Mouse (Mus musculus): ENCODE results near the gene Wdr38. TPM values are rescaled to one million over a fixed set of nuclear protein-coding genes. Genes with fewer than 3 reads are reported as not detected.

The Wdr38 gene
- polyA plus RNA-seq, 1 experiment from 2014 or later, result 0.78 TPM

DNA sequence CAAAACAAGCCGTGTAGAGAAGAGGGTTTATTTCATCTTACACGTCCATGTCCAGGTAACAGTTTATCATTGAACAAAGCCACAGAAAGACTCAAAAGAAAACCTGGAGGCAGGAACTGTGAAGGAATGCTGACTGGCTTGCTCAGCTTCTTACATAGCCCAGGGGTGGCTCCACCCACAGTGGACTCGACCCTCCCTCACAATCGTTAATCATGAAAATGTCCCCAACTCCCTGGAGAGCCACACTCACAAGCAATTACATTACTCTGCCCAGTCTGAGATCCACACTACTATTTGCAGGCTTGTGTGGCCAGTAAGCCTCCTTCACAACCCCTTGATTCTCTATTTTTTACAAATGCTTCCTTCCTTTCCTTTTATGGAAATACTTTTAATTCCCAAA, 33.1 kb upstream of the Wdr38 start:
- Histone ChIP-seq H3K4me2 (replicated peaks; ENCODE audit: low read depth) (no peak overlapping the region), H3K4me1 (replicated peaks; ENCODE audit: control insufficient read depth, insufficient read depth, low read length) (no peaks in the 10 kb centered on the region), H3K27me3 (replicated peaks; ENCODE audit: control insufficient read depth, insufficient read depth, low read length) (no peaks in the 10 kb centered on the region), H3K9ac (ENCODE audit: low read depth, low read length) (no peak overlapping the region), H3K27ac (ENCODE audit: low read depth, low read length) (no peak overlapping the region), H3K9me3 (ENCODE audit: control insufficient read depth) (no peaks in the 10 kb centered on the region), H3K4me3 (ENCODE audit: low read depth, low read length) (no peak overlapping the region), H3K36me3 (ENCODE audit: control insufficient read depth, insufficient read depth) (no peaks in the 10 kb centered on the region)
- 24% methylated on average over 4 of the region's 4 CpGs for WGBS
- no peak for TF ChIP-seq CTCF (IDR thresholded peaks at IDR 0.05; ENCODE audit: low read depth)
- ATAC-seq, result no peak

GRCm38 (mm10) chr2:38969650-38970049, 27.6 kb upstream of the Wdr38 start:
- Histone ChIP-seq H3K9me3 (ENCODE audit: control insufficient read depth) (no peaks in the 10 kb centered on the region), H3K4me1 (replicated peaks; ENCODE audit: control insufficient read depth, insufficient read depth, low read length) (no peaks in the 10 kb centered on the region), H3K27me3 (replicated peaks; ENCODE audit: control insufficient read depth, insufficient read depth, low read length) (no peaks in the 10 kb centered on the region), H3K4me2 (replicated peaks; ENCODE audit: low read depth) (no peak overlapping the region), H3K36me3 (ENCODE audit: control insufficient read depth, insufficient read depth) (no peaks in the 10 kb centered on the region), H3K4me3 (ENCODE audit: low read depth, low read length) (no peak overlapping the region), H3K27ac (ENCODE audit: low read depth, low read length) (no peak overlapping the region), H3K9ac (ENCODE audit: low read depth, low read length) (no peak overlapping the region)
- 73% methylated on average over 2 of the region's 2 CpGs for WGBS
- TF ChIP-seq CTCF (IDR thresholded peaks at IDR 0.05; ENCODE audit: low read depth), result no peak
- ATAC-seq, result no peak

DNA sequence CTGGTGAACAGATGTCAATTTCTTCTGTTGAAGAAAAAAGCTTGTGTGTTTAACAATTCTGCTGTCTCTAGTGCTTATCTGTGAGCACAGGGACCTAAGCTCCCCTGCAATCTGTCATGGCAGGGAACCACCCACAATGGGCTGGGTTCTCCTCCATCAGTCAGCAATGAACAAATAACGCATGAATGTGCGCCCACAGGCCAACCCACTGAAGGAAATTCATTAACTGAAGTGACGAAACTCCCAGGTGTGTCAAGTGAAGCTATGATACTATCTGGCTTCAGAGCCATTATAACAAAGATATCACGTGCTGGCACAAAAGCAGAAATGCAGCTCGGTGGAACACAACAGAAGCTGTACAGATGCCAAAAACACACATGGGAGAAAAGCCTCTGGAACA, 27.2 kb upstream of the Wdr38 start:
- ATAC-seq, result peak; percentile 73
- H3K9ac ChIP-seq (ENCODE audit: low read depth, low read length), result no peak overlapping the region
- H3K4me2 ChIP-seq (replicated peaks; ENCODE audit: low read depth), result no peak overlapping the region
- 33% methylated on average over 5 of the region's 5 CpGs for WGBS
- TF ChIP-seq CTCF (IDR thresholded peaks at IDR 0.05; ENCODE audit: low read depth), result no peak
- H3K4me1 ChIP-seq (replicated peaks; ENCODE audit: control insufficient read depth, insufficient read depth, low read length), result no peaks in the 10 kb centered on the region
- H3K4me3 ChIP-seq (ENCODE audit: low read depth, low read length), result no peak overlapping the region
- H3K27ac ChIP-seq (ENCODE audit: low read depth, low read length), result no peak overlapping the region
- H3K9me3 ChIP-seq (ENCODE audit: control insufficient read depth), result no peaks in the 10 kb centered on the region
- H3K27me3 ChIP-seq (replicated peaks; ENCODE audit: control insufficient read depth, insufficient read depth, low read length), result no peaks in the 10 kb centered on the region
- H3K36me3 ChIP-seq (ENCODE audit: control insufficient read depth, insufficient read depth), result no peaks in the 10 kb centered on the region

DNA sequence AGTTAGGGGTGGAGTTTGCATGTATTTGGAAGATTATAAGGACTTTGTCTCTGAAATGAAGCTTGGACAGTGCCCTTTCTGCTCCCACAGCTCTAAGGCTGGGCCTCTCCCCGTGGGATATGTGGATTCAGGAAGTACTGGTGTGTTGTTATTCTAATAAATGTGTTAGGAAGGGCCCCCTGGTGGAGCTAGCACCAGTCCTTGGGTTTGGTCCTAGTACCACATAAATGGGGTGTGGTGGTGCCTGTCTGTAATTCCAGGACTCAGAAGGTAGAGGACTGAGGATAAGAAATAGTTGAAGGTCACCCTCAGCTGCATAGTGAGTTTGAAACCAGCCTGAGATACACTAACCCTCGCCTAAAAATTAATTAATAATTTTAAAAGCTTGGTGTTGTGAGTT, 24.1 kb upstream of the Wdr38 start:
- no peaks in the 10 kb centered on the region for H3K27me3 ChIP-seq (replicated peaks; ENCODE audit: control insufficient read depth, insufficient read depth, low read length)
- H3K9ac ChIP-seq (ENCODE audit: low read depth, low read length), result no peak overlapping the region
- H3K27ac ChIP-seq (ENCODE audit: low read depth, low read length), result no peak overlapping the region
- H3K4me3 ChIP-seq (ENCODE audit: low read depth, low read length), result no peak overlapping the region
- ATAC-seq, result peak; percentile 29; the same call in 1 of the 2 replicates
- peak; percentile 40; the same call in 1 of the 2 replicates for TF ChIP-seq CTCF (IDR thresholded peaks at IDR 0.05; ENCODE audit: low read depth)
- H3K4me2 ChIP-seq (replicated peaks; ENCODE audit: low read depth), result no peak overlapping the region
- no peaks in the 10 kb centered on the region for H3K4me1 ChIP-seq (replicated peaks; ENCODE audit: control insufficient read depth, insufficient read depth, low read length)
- no peaks in the 10 kb centered on the region for H3K9me3 ChIP-seq (ENCODE audit: control insufficient read depth)
- WGBS, result 29% methylated on average over 2 of the region's 2 CpGs
- H3K36me3 ChIP-seq (ENCODE audit: control insufficient read depth, insufficient read depth), result no peaks in the 10 kb centered on the region

DNA sequence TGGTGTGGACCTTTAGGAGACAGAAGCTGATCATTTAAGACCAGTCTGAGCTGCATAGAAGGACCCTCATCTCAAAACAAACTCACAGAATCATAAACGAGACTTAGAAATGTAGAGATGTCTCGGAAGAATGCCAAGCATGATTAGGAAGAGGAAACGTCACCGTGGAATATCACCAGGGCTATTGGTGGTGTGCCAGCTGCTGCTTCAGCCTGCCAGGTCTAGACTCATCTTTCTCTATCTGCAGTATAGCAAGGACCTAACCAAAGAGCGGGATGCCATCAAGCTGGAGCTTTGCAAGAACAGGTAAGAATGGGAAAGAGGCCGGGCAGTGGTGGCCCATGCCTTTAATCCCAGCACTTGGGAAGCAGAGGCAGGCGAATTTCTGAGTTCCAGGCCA, 23.6 kb upstream of the Wdr38 start:
- no peaks in the 10 kb centered on the region for H3K4me1 ChIP-seq (replicated peaks; ENCODE audit: control insufficient read depth, insufficient read depth, low read length)
- H3K27ac ChIP-seq (ENCODE audit: low read depth, low read length), result no peak overlapping the region
- no peak overlapping the region for H3K4me2 ChIP-seq (replicated peaks; ENCODE audit: low read depth)
- WGBS, result 70% methylated on average over 7 of the region's 7 CpGs
- no peak overlapping the region for H3K9ac ChIP-seq (ENCODE audit: low read depth, low read length)
- no peak overlapping the region for H3K4me3 ChIP-seq (ENCODE audit: low read depth, low read length)
- no peaks in the 10 kb centered on the region for H3K36me3 ChIP-seq (ENCODE audit: control insufficient read depth, insufficient read depth)
- H3K27me3 ChIP-seq (replicated peaks; ENCODE audit: control insufficient read depth, insufficient read depth, low read length), result no peaks in the 10 kb centered on the region
- TF ChIP-seq CTCF (IDR thresholded peaks at IDR 0.05; ENCODE audit: low read depth), result no peak
- no peaks in the 10 kb centered on the region for H3K9me3 ChIP-seq (ENCODE audit: control insufficient read depth)
- no peak for ATAC-seq

DNA sequence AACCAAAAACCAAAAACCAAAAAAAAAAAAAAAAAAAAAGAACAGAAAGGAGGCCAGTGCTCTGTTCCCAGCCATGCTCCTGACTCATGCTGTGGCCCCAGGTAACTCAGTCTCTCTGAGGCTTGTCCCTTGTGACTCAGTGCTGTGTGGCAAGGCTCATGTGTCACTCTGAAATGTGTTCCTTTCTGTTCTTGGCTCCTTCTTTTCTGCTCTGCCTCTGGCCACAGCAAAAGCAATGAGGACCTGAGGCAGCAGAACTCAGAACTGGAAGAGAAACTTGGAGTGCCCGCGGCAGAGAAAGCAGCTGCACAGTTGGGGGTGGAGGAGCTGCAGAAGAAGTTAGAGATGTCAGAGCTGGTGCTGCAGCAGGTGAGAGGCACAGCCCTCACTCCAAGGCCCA, 23.1 kb upstream of the Wdr38 start:
- Histone ChIP-seq H3K27ac (ENCODE audit: low read depth, low read length) (no peak overlapping the region), H3K27me3 (replicated peaks; ENCODE audit: control insufficient read depth, insufficient read depth, low read length) (no peaks in the 10 kb centered on the region), H3K4me1 (replicated peaks; ENCODE audit: control insufficient read depth, insufficient read depth, low read length) (no peaks in the 10 kb centered on the region), H3K4me3 (ENCODE audit: low read depth, low read length) (no peak overlapping the region), H3K9ac (ENCODE audit: low read depth, low read length) (no peak overlapping the region), H3K9me3 (ENCODE audit: control insufficient read depth) (no peaks in the 10 kb centered on the region), H3K4me2 (replicated peaks; ENCODE audit: low read depth) (no peak overlapping the region), H3K36me3 (ENCODE audit: control insufficient read depth, insufficient read depth) (no peaks in the 10 kb centered on the region)
- 62% methylated on average over 2 of the region's 2 CpGs for WGBS
- ATAC-seq, result no peak
- TF ChIP-seq CTCF (IDR thresholded peaks at IDR 0.05; ENCODE audit: low read depth), result no peak

DNA sequence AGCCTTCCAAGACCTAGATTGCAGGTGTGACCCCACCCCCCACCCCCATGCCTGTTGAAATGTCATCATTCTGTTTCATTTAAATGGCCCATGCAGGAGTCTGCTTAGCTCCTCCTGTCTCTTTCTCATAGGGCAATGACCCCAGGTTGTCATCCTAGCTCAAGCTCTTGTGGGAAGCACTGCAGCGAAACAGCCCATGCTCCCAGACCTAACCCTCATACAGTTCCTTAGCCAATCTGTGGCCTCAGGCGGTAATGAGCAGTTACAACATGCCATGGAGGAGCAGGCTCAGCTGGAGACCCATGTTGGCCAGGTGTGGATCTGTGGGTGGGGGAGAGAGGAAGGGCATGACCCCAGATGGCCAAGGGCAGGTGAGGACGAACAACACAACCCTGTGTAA, 22.1 kb upstream of the Wdr38 start:
- no peaks in the 10 kb centered on the region; the same call in 1 of the 2 replicates for H3K27me3 ChIP-seq (replicated peaks; ENCODE audit: control insufficient read depth, insufficient read depth, low read length)
- no peak overlapping the region for H3K27ac ChIP-seq (ENCODE audit: low read depth, low read length)
- no peak overlapping the region for H3K4me3 ChIP-seq (ENCODE audit: low read depth, low read length)
- ATAC-seq, result no peak
- no peak overlapping the region for H3K4me2 ChIP-seq (replicated peaks; ENCODE audit: low read depth)
- WGBS, result 80% methylated on average over 3 of the region's 3 CpGs
- TF ChIP-seq CTCF (IDR thresholded peaks at IDR 0.05; ENCODE audit: low read depth), result no peak
- H3K9ac ChIP-seq (ENCODE audit: low read depth, low read length), result no peak overlapping the region
- no peaks in the 10 kb centered on the region for H3K36me3 ChIP-seq (ENCODE audit: control insufficient read depth, insufficient read depth)
- no peaks in the 10 kb centered on the region for H3K9me3 ChIP-seq (ENCODE audit: control insufficient read depth)
- H3K4me1 ChIP-seq (replicated peaks; ENCODE audit: control insufficient read depth, insufficient read depth, low read length), result no peaks in the 10 kb centered on the region
